Mouse (Mus musculus) brain, adult 10 weeks (tissue): ENCODE results near the gene Uhrf1bp1. TPM values are rescaled to one million over a fixed set of nuclear protein-coding genes. Genes with fewer than 3 reads are reported as not detected.

Source experiments
- polyA plus RNA-seq: library from polyadenylated mRNA; stranded (reverse); fragments of 350-450 nt; fragmentation: Illumina TruSeq; extraction: RNeasy Lipid Tissue Mini Kit (QIAGEN cat#74804); gene quantifications from one replicate; pipeline ENCODE4 v1.2.3, GENCODE M21; 2015; ENCODE audit warnings: low read depth, low replicate concordance

Uhrf1bp1 gene
- 7.2 TPM for polyA plus RNA-seq

DNA sequence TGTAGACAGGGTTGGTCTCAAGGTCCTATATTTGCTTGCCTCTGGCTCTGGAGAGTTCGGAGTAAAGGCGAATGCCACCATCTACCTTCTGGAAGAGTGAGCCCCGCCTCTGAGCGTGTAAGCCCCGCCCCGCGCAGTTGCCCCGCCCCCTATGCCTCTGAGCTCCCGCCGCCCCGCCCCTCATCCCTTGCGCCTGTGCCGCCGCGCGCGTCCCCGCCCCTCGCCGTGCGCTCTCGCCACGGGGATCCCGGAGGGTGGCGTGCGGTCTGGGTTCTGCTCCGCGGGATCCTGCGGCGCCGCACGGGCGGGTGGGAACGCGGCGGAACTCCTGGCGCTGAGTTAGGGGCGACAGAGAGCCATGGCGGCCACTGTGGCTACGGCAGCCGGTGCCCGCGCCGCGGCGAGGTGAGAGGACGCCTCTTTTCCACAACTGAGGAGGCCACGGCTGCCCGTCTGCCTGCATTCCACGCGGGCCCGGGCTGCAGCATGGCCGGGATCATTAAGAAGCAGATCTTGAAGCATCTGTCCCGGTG, at the start of gene Uhrf1bp1:
Gene Uhrf1bp1 (plus strand): TSS at position 177 of the 533 bp plus-strand sequence.

DNA sequence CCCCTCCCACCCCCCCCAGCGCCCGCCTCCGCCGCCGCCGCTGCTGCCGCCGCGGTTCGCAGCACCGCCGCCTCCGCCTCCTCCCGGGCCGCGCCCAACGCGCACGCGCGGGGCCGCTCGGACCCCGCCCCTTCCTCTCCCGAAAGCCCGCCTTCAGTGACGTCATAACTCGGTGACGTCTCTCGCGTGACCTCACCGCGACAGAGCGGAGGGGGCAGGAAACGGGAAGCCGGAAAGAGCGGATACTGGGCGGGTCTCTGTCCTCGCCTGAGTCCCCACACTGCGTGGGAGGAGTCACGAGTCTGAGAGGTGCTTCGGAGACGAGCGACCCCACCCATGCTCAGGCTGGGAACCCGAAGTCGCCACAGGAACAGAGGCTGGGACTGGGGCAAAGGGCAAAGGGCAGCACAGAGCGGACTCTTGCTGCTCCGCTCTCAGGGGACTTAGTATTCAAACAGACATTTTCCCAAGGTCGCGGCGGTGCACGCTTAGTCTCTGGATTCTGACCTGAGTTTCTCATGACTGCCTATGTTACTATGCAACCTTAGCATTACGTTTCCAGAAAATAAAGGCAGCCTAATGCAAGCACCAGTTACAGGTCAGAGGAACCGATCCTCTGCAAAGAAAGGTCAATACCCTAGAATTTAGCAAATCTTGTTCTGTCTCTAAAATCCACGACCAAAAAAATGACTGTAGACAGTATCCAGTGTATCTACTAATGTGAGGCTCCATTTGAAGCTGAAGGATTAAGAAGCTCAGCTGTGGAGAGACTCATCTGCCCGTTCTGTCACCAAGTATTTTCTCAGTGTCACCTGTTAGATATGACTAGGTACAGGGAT, 35.5 kb upstream of the Uhrf1bp1 start, which contains the start of gene D17Wsu92e:
Gene D17Wsu92e (minus strand): TSS at position 81 of the 839 bp plus-strand sequence.

DNA sequence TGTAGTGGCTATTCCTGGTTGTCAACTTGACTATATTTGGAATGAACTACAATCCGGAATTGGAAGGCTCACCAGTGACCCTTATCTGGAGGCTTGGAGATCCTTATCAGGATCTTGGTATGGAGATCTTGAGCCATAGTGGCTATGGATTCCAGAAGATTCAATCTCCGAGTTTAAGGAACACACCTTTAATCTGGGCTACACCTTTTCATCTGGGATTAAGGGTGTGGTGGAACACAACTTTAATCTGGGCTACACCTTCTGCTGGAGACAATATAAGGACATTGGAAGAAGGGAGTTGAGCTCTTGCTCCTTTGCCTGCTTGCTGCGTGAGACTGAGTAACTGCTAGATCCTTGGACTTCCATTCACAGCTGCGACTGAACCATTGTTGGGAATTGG, 18.4 kb upstream of the Uhrf1bp1 start, which contains the start of gene Snrpc:
Gene Snrpc (plus strand): TSS at position 301 of the 400 bp plus-strand sequence.

DNA sequence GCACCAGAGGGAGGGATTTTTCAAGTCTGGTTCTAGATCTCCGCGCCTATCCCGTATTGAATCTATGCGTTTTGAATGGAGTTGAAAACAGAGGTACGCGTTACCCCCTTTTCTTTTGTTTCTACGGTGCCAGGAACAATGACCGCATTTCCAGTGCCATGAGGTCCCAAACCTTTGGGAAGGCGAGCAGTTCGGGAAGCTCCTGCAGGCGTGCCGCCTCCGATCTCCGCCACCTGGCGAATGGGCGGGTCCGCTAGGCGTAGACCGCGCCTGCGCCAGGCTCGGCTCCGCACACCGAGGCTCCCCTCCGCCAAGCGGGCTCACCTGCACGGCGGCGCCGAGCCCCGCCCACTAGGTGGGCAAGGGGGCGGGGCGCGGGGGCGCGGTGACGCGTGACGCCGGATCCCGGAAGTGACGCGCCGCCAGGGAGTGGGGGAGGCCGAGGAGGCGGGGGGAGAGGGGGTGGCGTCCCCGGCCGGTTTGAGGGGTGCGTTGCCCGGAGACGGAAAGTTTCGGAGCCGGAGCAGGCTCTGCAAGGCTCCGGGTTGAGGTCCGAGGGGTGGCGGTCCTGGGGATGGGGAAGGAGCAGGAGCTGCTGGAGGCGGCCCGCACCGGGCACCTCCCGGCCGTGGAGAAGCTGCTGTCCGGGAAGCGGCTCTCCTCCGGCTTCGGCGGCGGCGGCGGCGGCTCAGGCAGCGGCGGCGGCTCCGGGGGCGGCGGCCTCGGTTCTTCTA, 52.8 kb downstream of the Uhrf1bp1 start, which contains the start of gene Anks1:
Gene Anks1 (plus strand): TSS at position 419 of the 734 bp plus-strand sequence.

DNA sequence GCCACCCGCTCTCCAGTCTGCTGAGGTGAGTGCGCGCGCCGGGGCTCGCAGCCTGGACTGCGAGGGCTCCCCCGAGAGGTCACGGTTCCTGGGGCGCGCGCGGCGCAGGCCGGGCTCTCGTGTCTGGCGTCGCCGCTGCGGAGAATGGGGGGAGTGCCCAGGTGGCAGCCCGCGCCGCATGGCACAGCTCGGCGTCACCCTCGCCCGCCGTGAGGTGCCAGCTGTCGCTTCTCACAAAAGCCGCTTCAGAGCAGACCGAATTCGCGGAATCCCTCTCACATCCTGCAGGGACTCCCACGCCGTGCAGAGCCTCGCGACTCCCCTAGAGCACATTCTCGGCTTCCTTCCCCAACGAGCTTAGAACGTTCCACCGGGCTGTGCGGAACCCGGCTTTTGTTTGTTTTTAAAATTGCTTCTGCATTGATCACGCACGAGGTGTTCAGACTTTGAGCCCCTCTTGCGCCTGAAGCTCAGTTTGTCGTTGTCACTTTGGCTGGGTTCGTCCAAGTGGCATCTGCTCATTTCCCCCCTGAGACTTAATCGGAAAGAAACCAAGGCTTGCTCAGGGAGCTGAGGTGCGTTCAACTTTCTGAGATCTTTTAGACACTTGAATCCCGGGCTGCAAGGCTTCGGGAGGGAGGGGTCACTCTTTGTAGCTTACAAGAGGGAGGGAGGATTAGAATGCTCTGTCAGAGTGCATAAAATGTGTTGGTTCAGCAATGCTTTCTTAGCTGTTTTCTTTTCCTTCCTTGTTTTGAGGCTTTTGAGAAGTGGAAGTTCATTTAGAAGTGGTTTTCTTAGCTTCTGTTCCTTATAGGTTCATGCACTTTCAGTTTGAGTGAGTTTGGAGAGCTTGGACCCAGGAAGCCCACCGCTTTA, 53.6 kb downstream of the Uhrf1bp1 start, which contains the start of gene Taf11:
Gene Taf11 (minus strand): TSS at position 223 of the 879 bp plus-strand sequence.

Other genes starting within 250 kb of the Uhrf1bp1 start
- gene Nudt3, start 232.9 kb upstream of the Uhrf1bp1 start, polyA plus RNA-seq = 405 TPM
- not detected for gene RPS10-NUDT3, start 221.2 kb upstream of the Uhrf1bp1 start, polyA plus RNA-seq
- 1,074 TPM for gene Rps10, start 219.8 kb upstream of the Uhrf1bp1 start, polyA plus RNA-seq
- 247 TPM for gene Pacsin1, start 200.9 kb upstream of the Uhrf1bp1 start, polyA plus RNA-seq
- gene Spdef, start 127.5 kb upstream of the Uhrf1bp1 start, polyA plus RNA-seq = 0.48 TPM
- gene D17Wsu92e, start 35.8 kb upstream of the Uhrf1bp1 start, polyA plus RNA-seq = 165 TPM
- gene Snrpc, start 18.3 kb upstream of the Uhrf1bp1 start, polyA plus RNA-seq = 111 TPM
- gene Anks1, start 52.9 kb downstream of the Uhrf1bp1 start, polyA plus RNA-seq = 23.7 TPM
- gene Taf11, start 53.4 kb downstream of the Uhrf1bp1 start, polyA plus RNA-seq = 62.3 TPM
- 0.89 TPM for gene Tcp11, start 224.2 kb downstream of the Uhrf1bp1 start, polyA plus RNA-seq